Mouse (Mus musculus) CD4-positive, CD25-positive, alpha-beta regulatory T cell, adult 9 weeks (primary cell): ENCODE results near the gene Enpp7. TPM values are rescaled to one million over a fixed set of nuclear protein-coding genes. Genes with fewer than 3 reads are reported as not detected.

Experiments used
- polyA plus RNA-seq: library from polyadenylated mRNA; unstranded; fragments of 100-300 nt; shearing (Covaris generic); gene quantifications from one replicate; pipeline ENCODE4 v1.2.1, GENCODE M21; 2017

Gene Enpp7
- polyA plus RNA-seq, result not detected

GRCm38 (mm10) chr11:118987999-118988398 is at the start of gene Enpp7:
Enpp7 (plus strand) TSS chr11:118988188.

GRCm38 (mm10) chr11:119022895-119023615 is 35.1 kb downstream of the Enpp7 start, which contains the start of gene Cbx2:
Cbx2 (plus strand) TSS chr11:119022962.

DNA sequence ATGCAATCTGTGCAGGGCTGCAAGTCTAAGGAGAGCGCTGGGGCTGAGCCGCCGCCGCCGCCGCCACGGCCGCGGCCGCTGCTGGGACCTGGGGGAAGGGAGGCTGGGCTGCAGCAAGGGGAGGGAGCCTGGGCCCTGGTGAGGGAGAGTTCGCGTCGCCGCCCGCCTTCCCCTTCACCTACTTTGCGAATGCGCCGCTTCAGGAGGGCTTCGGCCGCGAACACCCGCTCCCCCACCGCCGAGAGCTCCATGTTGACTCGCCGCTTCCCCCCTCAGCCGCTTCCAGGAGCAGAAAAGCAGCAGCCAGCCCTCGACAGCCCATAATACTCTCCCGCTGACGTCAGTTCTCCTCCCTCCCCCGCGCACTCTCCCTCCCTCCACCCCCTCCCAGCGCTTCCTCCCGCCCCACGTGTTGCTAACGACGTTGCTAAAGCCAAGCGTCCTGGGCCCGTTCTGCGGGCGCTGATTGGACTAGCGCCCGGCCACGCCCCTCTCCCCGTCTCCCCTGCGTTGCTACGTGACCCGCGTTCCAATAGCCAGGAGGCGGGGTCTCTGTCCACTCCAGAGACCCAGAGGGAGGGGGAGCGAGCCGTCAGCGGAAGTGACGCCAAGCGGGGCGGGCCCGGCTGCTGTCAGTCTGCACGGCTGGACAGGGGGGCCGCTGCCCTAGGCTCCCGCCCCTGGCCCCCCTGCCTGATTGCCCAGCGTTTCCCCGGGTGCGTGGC is 52.8 kb downstream of the Enpp7 start, which contains the start of gene Cbx8:
TSS of gene Cbx8 (minus strand) at position 370 of the 725 bp plus-strand sequence.

Other genes starting within 250 kb of the Enpp7 start
- gene Rbfox3, start 76.6 kb upstream of the Enpp7 start, polyA plus RNA-seq, result not detected
- gene Cbx2, start 34.8 kb downstream of the Enpp7 start, polyA plus RNA-seq, result 3.7 TPM
- gene Cbx8, start 52.8 kb downstream of the Enpp7 start, polyA plus RNA-seq, result 19.1 TPM
- gene Cbx4, start 98.0 kb downstream of the Enpp7 start, polyA plus RNA-seq, result 3.4 TPM
- gene Tbc1d16, start 240.3 kb downstream of the Enpp7 start, polyA plus RNA-seq, result 0.93 TPM
- gene Ccdc40, start 240.4 kb downstream of the Enpp7 start, polyA plus RNA-seq, result 1.9 TPM